Mouse (Mus musculus) right cerebral cortex, postnatal 4 days (tissue): Measurements from ENCODE around the gene Olfr1494.

Source experiments
- DNase-seq: peaks from one replicate; pipeline ENCODE4 v3.0.0-alpha.2; 2022

Olfr1494 gene

GRCm38 (mm10) chr19:13739428-13739827 lies at the start of gene Olfr1494:
Olfr1494 (plus strand) TSS chr19:13739728.
- DNase-seq, result no peak

DNA sequence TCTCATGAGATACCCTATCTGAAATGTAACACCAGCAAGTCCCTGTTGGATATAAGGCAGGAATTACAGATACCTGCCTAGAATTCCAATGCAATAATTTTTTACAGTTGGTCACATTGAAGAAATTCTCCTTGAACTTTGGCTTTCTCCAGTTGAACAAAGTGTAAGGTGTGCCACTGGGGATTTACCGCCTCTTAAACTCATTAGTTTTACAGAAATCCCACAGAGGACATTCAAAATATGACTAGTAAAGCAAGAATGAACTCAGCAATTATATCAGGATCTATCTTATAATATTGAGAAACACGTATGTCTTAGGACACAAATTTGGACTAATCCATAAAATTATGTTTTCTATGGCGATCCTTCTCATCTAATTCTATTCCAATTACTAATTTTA lies 42.6 kb upstream of the Olfr1494 start, which contains the start of gene Olfr1491:
Gene Olfr1491, plus strand, starts transcription at position 301 of the 400 bp plus-strand sequence.
- no peak for DNase-seq

GRCm38 (mm10) chr19:13722978-13723377 lies 16.6 kb upstream of the Olfr1494 start, which contains the start of gene Olfr1493-ps1:
Olfr1493-ps1 (plus strand) TSS chr19:13723278.
- DNase-seq, result no peak

DNA sequence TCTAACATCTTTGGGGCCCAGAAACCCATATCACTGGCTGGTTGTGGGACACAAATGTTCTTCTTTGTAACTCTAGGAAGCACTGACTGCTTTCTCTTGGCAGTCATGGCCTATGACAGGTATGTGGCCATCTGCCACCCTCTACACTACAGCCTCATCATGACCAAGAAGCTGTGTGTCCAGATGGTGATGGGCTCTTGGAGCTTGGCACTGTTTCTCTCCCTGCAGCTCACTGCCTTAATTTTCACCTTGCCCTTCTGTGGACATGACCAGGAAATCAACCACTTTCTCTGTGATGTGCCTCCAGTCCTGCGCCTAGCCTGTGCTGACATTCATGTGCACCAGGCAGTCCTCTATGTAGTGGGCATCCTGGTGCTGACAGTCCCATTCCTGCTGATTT lies 9.8 kb downstream of the Olfr1494 start:
- no peak for DNase-seq

GRCm38 (mm10) chr19:13764306-13764705 lies 24.8 kb downstream of the Olfr1494 start, which contains the start of gene Olfr1495:
Olfr1495 (plus strand) TSS chr19:13764606.
- DNase-seq, result no peak

DNA sequence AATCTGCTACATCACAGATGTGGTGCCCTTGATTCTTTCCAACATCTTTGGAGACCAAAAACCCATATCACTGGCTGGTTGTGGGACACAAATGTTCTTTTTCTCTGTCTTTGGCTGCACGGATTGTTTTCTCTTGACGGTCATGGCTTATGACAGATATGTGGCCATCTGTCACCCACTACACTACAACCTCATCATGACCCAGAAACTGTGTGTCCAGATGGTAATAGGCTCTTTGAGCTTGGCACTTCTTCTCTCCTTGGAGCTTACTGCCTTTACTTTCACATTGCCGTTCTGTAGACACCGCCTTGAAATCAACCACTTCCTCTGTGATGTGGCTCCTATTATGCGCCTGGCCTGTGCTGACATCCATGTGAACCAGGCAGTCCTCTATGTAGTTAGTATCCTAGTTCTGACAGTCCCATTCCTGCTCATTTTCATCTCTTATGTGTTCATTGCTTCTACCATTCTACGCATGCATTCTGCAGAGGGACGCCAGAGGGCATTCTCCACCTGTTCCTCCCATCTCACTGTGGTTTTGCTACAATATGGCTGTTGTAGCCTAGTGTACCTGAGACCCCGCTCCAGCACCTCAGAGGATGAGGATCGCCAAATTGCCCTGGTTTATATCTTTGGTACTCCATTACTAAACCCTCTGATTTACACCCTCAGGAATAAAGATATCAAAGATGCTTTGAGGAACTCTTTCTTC lies 29.2 kb downstream of the Olfr1494 start:
- DNase-seq, result no peak

GRCm38 (mm10) chr19:13777578-13777977 lies 38.0 kb downstream of the Olfr1494 start, which contains the start of gene Olfr1496:
Olfr1496 (plus strand) TSS chr19:13777878.
- DNase-seq, result no peak

GRCm38 (mm10) chr19:13798102-13798501 lies 58.6 kb downstream of the Olfr1494 start, which contains the start of gene Olfr1497:
Olfr1497 (minus strand) TSS chr19:13798202.
- DNase-seq, result no peak
